Mouse (Mus musculus) bone marrow macrophage, adult 2 months (primary cell): Measurements from ENCODE around the gene Atg7.

Experiments
- CTCF ChIP-seq: IDR thresholded peaks from 2 replicates; pipeline ENCODE4 v1.5.1; 2012; ENCODE audit warnings: low read depth, mild to moderate bottlenecking, low read length, moderate library complexity
- POLR2A ChIP-seq: IDR thresholded peaks from 2 replicates; pipeline ENCODE4 v1.6.1; 2012; ENCODE audit warnings: mild to moderate bottlenecking, low read depth, low read length, borderline replicate concordance

DNA sequence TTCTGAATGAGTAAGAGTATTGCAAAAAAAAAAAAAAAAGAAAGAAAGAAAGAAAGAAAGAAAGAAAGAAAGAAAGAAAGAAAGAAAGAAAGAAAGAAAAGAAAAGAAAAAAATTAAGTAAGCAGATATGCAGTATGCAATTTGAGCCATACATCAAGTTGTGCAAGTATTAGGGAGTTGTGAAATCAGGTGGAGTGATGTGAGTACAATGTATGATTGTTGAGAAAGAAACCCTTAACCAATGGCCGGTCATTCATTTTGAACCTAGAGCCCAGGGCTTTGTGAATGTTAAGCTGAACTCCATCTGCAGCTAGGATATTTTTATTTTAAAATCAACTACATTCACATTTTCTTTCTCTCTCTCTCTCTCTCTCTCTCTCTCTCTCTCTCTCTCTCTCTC is 44.1 kb downstream of the Atg7 start:
- TF ChIP-seq CTCF (no peak), POLR2A (no peak)
